Mouse (Mus musculus) limb, embryonic 15.5 days (tissue): ENCODE results near the gene Olfr307. TPM values are rescaled to one million over a fixed set of nuclear protein-coding genes. Genes with fewer than 3 reads are reported as not detected.
"Not testable (repeated sequence)": the region's sequence is repeated elsewhere in the genome, so short reads cannot be mapped to it uniquely, and the experiment has no call there.

Experiments
- ATAC-seq: fragments of 200-750 bp; cut with Nextera tagmentation; 2 replicates; pipeline ENCODE4 v1.8.0; 2017; ENCODE audit warnings: low read depth, moderate TSS enrichment; ENCODE audit not compliant: insufficient number of reproducible peaks, low FRiP score, low TSS enrichment
- H3K27ac ChIP-seq: fragments of 300-500 bp; sonication (generic); 2 replicates; pipeline ENCODE4 v1.5.1; 2015; ENCODE audit warnings: moderate library complexity, mild to moderate bottlenecking, inconsistent platforms
- H3K27me3 ChIP-seq: fragments of 300-500 bp; sonication (generic); 2 replicates; pipeline ENCODE4 v1.6.1; 2015; ENCODE audit warnings: inconsistent platforms
- H3K36me3 ChIP-seq: fragments of 300-500 bp; sonication (generic); 2 replicates; pipeline ENCODE4 v1.6.1; 2015; ENCODE audit warnings: inconsistent platforms
- H3K4me1 ChIP-seq: fragments of 300-500 bp; sonication (generic); 2 replicates; pipeline ENCODE4 v1.6.1; 2015; ENCODE audit warnings: inconsistent platforms
- H3K4me2 ChIP-seq: fragments of 300-500 bp; sonication (generic); 2 replicates; pipeline ENCODE4 v1.6.1; 2015; ENCODE audit warnings: mild to moderate bottlenecking, inconsistent platforms
- H3K4me3 ChIP-seq: fragments of 300-500 bp; sonication (generic); 2 replicates; pipeline ENCODE4 v1.5.1; 2015; ENCODE audit warnings: mild to moderate bottlenecking, inconsistent platforms
- H3K9ac ChIP-seq: fragments of 300-500 bp; sonication (generic); 2 replicates; pipeline ENCODE4 v1.6.1; 2015; ENCODE audit warnings: inconsistent platforms
- H3K9me3 ChIP-seq: fragments of 300-500 bp; sonication (generic); 2 replicates; pipeline ENCODE4 v1.6.1; 2016; ENCODE audit warnings: inconsistent platforms
- WGBS: fragments of 180-500 bp; shearing (Covaris S2); methylation state at CpG from one replicate; pipeline ENCODE4 v1.1.7; 2015; 5-methylcytosine and 5-hydroxymethylcytosine counted together
- polyA plus RNA-seq: library from polyadenylated mRNA; unstranded; fragments of >200 nt; fragmentation: Nextera tagmentation; extraction: Ambion mirVana; gene quantifications from 2 replicates; pipeline ENCODE4 v1.2.1, GENCODE M21; 2015

Gene Olfr307
- polyA plus RNA-seq = not detected in 2 replicates

DNA sequence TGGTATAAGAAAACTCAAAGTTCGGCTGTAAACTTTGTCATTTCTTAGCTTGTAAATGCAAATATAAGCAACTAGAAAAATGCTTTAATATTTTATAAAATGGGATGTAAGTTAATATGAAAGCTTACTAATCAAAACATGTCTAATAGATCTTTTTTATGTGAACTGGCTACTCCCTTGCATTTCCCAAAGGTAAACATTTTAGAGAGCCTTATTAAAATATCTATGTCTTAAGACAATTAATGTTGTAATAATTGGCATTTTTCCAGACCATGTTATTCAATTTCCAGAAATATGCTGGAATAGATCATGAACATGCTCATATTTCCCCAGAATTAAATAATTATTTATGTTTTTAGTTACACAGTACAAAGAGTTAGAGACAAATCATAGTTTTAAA lies at the start of gene Olfr307:
TSS of gene Olfr307 (minus strand) at position 101 of the 400 bp plus-strand sequence.
- Histone ChIP-seq H3K9ac (no peak within 1 kb of the TSS), H3K4me2 (no peak within 1 kb of the TSS), H3K4me1 (no peaks in the 10 kb centered on the region), H3K27ac (no peak within 1 kb of the TSS), H3K4me3 (no peak within 1 kb of the TSS), H3K27me3 (no peaks in the 10 kb centered on the region), H3K9me3 (no peaks in the 10 kb centered on the region), H3K36me3 (no peaks in the 10 kb centered on the region)
- ATAC-seq = no peak
- WGBS = 61% methylated on average over 1 of the region's 1 CpGs

DNA sequence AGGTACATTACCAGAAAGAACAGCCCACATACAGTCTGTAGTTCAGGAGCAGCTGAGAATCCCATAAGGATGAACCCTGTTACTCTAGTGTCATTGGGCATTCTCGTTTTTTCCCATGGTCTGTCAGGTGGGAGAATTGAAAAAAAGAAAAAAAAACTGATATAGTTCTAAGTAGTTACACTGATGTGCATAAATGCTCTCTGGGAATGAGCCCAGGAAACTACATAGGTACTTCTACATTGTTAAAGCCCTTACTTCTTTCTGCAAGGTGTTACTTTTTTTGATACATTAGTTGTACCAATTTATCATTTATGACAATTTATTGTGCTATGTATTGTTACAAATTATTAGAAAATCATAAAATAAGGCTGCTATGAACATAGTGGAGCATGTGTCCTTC lies 49.2 kb upstream of the Olfr307 start, which contains the start of gene Olfr304:
TSS of gene Olfr304 (minus strand) at position 101 of the 400 bp plus-strand sequence.
- Histone ChIP-seq H3K9ac (no peak within 1 kb of the TSS), H3K9me3 (no peaks in the 10 kb centered on the region), H3K27ac (no peak within 1 kb of the TSS), H3K36me3 (no peaks in the 10 kb centered on the region), H3K4me2 (no peak within 1 kb of the TSS), H3K4me3 (no peak within 1 kb of the TSS), H3K27me3 (no peaks in the 10 kb centered on the region), H3K4me1 (no peaks in the 10 kb centered on the region)
- ATAC-seq = no peak
- WGBS = 70% methylated on average over 1 of the region's 1 CpGs

DNA sequence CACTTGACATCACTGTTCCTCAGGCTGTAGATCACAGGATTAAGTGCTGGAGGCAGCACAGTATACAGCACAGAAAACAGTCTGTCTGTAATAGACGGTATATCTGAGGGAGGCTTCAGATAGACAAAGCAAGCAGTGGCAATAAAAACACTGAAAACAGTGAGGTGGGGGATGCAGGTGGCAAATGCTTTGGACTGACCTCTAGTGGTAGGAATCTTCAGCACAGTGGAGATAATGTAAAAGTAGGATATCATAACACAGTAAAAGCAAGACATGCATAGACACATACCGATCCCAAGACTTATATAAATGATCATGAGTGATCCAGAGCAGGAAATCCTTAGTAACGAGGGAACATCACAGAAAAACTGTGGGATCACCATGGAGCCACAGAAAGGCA lies 48.4 kb upstream of the Olfr307 start:
- no peaks in the 10 kb centered on the region for H3K36me3 ChIP-seq
- no peak overlapping the region for H3K9ac ChIP-seq
- no peaks in the 10 kb centered on the region for H3K4me1 ChIP-seq
- no peak for ATAC-seq
- WGBS = 67% methylated on average over 3 of the region's 3 CpGs
- no peak overlapping the region for H3K4me2 ChIP-seq
- H3K9me3 ChIP-seq = no peaks in the 10 kb centered on the region
- no peak overlapping the region for H3K4me3 ChIP-seq
- no peaks in the 10 kb centered on the region for H3K27me3 ChIP-seq
- H3K27ac ChIP-seq = no peak overlapping the region

DNA sequence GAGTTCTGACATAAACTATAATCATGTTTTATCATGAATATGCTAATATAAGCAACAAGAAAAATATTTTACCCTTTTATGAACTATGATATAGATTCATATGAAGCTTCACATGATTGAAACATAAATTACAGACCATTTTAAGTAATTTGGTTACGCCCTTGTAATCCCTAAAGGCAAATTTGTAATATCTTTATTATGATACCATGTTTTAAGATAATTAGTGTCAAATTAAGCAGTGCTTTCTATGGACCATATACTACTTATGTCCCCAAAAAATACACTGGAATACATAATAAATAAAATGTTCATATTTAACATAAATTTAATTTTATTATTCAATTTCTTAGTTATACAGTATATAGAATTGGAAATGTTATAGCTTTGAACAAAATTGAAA lies 29.4 kb upstream of the Olfr307 start, which contains the start of gene Olfr305:
TSS of gene Olfr305 (minus strand) at position 101 of the 400 bp plus-strand sequence.
- ATAC-seq = no peak
- Histone ChIP-seq H3K36me3 (no peaks in the 10 kb centered on the region), H3K9ac (no peak within 1 kb of the TSS), H3K4me2 (no peak within 1 kb of the TSS), H3K27ac (no peak within 1 kb of the TSS), H3K4me1 (no peaks in the 10 kb centered on the region), H3K27me3 (no peaks in the 10 kb centered on the region), H3K9me3 (no peaks in the 10 kb centered on the region), H3K4me3 (no peak within 1 kb of the TSS)
- WGBS = 83% methylated on average over 1 of the region's 1 CpGs

DNA sequence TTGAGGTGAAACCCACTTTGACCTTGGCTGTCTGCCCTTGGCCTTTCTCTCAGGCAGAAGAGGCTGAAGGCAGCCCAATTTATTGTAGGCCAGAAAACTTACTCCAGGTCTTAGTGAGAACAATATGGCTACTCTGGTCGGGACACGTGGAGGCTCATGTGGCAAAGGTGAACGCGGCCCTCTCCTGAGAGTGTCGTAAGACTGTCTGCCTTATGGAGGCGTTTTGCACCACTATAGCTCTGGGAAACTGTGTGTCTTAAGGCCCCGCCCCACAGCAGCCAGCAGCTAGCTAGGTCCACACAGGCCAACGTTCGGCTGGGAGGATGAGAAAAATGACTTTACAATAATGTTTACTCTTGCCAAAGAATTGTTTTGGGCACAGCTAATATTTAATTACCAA lies 8.9 kb upstream of the Olfr307 start:
- WGBS = 85% methylated on average over 9 of the region's 9 CpGs
- not testable (repeated sequence) for ATAC-seq

DNA sequence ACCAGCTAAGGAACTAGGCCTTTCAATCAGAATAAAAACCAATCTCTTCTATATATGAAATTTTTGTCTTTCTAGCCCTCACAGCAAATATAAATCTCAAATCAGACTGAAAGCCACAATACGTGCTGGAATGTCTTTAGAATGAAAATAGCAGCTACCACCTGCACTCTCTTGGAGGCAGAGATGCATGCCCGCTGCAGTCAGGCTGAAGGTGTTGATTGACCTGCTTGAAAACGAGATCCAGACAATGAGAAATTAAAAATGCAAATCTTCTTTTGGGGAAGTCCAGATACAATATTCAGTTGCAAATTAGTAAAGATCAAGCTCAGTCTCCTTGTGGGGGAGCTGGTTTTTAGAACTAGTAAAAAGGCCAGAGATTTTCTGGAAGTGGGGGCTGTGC lies 6.9 kb upstream of the Olfr307 start:
- no peak overlapping the region for H3K9ac ChIP-seq
- ATAC-seq = no peak
- H3K4me3 ChIP-seq = no peak overlapping the region
- H3K36me3 ChIP-seq = no peaks in the 10 kb centered on the region
- no peaks in the 10 kb centered on the region for H3K9me3 ChIP-seq
- no peaks in the 10 kb centered on the region for H3K4me1 ChIP-seq
- H3K4me2 ChIP-seq = no peak overlapping the region
- WGBS = 70% methylated on average over 3 of the region's 3 CpGs
- no peaks in the 10 kb centered on the region for H3K27me3 ChIP-seq
- no peak overlapping the region for H3K27ac ChIP-seq

More for the DNA sequence above, 8.9 kb upstream of the Olfr307 start:
- not testable (repeated sequence) for H3K9ac ChIP-seq, H3K9me3 ChIP-seq, H3K4me2 ChIP-seq, H3K4me1 ChIP-seq, H3K36me3 ChIP-seq, H3K27me3 ChIP-seq, H3K27ac ChIP-seq, H3K4me3 ChIP-seq

DNA sequence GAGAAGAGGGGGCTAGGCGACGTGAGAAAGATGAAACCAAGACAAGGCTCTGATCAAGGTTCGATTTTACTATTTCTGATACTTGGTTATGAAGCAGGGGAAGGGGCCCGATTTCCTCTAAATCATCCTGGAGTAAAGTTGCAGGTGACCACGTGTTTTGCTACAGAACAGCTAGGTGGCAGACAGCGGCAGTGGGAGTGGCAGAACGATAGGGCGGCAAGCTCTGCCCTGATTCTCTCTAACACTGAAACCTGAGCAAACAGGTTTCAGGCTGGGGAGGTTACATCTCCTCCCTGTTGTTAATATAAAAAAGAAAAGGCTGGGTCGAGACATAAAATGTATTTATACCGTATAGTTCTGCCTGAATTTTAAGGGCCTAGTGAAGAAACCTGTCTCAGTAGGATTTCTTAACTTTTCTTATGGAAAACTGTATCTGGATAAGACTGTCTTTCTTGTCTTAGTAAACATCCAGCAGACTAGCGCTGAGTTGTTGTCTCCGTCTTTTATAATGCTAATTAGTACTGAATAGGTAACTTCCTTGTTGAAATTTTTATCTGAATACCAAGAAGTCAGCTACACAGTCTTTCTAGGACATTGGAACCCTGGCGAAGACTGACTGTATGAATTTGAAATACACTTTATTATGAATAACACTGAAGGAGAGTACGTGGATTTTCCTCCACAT lies 5.6 kb upstream of the Olfr307 start:
- no peak overlapping the region for H3K27ac ChIP-seq
- no peaks in the 10 kb centered on the region for H3K9me3 ChIP-seq
- no peak overlapping the region for H3K4me2 ChIP-seq
- no peak overlapping the region for H3K9ac ChIP-seq
- H3K4me1 ChIP-seq = no peaks in the 10 kb centered on the region
- H3K27me3 ChIP-seq = no peaks in the 10 kb centered on the region
- WGBS = 66% methylated on average over 14 of the region's 14 CpGs
- H3K4me3 ChIP-seq = no peak overlapping the region
- no peak for ATAC-seq
- no peaks in the 10 kb centered on the region for H3K36me3 ChIP-seq

DNA sequence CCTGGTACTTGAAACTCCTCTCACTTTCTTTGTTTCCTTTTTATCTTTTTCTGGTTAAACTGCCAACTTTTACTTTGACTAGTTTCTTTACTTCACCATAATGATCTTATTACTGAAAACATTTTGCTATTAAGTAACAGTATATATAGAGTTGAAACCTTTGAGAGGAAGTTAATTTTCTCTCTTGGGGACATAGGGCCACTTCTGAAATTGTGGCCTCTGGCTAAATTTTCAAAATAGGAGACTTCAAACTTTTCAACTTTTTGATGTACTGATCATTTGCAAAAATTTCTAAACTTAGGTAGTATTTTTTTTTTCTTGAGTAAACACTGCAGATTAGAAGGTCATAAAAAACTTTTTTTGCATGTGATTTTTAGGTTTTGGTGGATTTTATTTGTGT lies 11.9 kb downstream of the Olfr307 start, which contains the start of gene Olfr308:
TSS of gene Olfr308 (minus strand) at position 101 of the 400 bp plus-strand sequence.
- H3K27ac ChIP-seq = no peak within 1 kb of the TSS
- no peaks in the 10 kb centered on the region for H3K4me1 ChIP-seq
- H3K36me3 ChIP-seq = no peaks in the 10 kb centered on the region
- no peak within 1 kb of the TSS for H3K4me3 ChIP-seq
- no peak within 1 kb of the TSS for H3K9ac ChIP-seq
- no peaks in the 10 kb centered on the region for H3K27me3 ChIP-seq
- no peak within 1 kb of the TSS for H3K4me2 ChIP-seq
- no peaks in the 10 kb centered on the region for H3K9me3 ChIP-seq
- no peak for ATAC-seq

DNA sequence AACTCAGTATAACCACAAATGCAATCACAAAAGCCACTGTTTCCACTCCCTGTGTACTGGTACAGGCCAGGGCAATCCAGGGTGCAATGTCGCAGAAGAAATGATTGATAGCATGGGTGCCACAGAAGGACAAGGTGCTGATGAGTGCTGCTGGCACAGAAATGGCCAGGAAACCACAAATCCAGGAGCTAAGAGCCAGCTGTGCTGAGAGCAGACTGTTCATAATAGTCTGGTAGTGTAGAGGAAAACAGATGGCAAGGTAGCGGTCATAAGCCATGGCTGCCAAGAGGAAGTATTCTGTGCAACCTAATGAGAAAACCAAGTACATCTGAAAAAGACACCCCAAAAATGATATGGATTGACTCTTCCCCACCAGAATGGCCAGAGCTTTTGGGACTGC lies 16.1 kb downstream of the Olfr307 start:
- no peak for ATAC-seq
- Histone ChIP-seq H3K4me2 (no peak overlapping the region), H3K4me1 (no peaks in the 10 kb centered on the region), H3K9ac (no peak overlapping the region), H3K27ac (no peak overlapping the region), H3K27me3 (no peaks in the 10 kb centered on the region), H3K36me3 (no peaks in the 10 kb centered on the region), H3K4me3 (no peak overlapping the region), H3K9me3 (no peaks in the 10 kb centered on the region)
- WGBS = 83% methylated on average over 2 of the region's 2 CpGs

DNA sequence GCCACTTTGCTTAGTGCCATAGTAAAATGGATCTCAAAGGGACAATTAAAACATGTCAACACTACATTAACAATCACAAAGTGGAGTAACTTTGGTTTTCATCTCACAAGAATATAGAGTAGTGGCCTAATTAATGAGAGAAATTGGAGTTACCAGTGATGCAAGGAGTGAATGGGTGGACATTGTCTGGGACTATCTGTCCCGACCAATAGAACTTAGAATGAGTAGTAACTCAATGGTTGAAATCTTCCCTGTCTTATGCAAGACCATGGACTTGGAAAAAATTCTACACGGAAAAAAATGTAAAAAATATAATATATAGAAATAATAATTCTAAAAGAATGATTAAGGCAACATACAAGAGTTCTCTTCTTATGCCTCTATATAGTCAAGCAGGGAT lies 23.8 kb downstream of the Olfr307 start, which contains the start of gene Olfr309:
TSS of gene Olfr309 (minus strand) at position 101 of the 400 bp plus-strand sequence.
- Histone ChIP-seq H3K27me3 (no peaks in the 10 kb centered on the region), H3K4me2 (no peak within 1 kb of the TSS), H3K9ac (no peak within 1 kb of the TSS), H3K9me3 (no peaks in the 10 kb centered on the region), H3K27ac (no peak within 1 kb of the TSS), H3K36me3 (no peaks in the 10 kb centered on the region), H3K4me3 (no peak within 1 kb of the TSS), H3K4me1 (no peaks in the 10 kb centered on the region)
- ATAC-seq = no peak
- 67% methylated on average over 2 of the region's 2 CpGs for WGBS
